Mouse (Mus musculus) frontal cortex, postnatal 25 days (tissue): ENCODE data around the gene Sfxn5.

Experiments used
- DNase-seq, 2 experiments: peaks; one replicate each; pipeline ENCODE4 v3.0.0; 2022; ENCODE audit warnings: low spot score in 2 of 2

Gene Sfxn5

GRCm38 (mm10) chr6:85334251-85334650 is 1.0 kb upstream of the Sfxn5 start:
- no peak for DNase-seq

- DNase-seq: no peak
These were observed 510 bp upstream of the Sfxn5 start for GRCm38 (mm10) chr6:85333732-85334131.

GRCm38 (mm10) chr6:85332351-85332999 is 747 bp downstream of the Sfxn5 start:
- no peak for DNase-seq

- DNase-seq: no peak
These were observed 1.5 kb downstream of the Sfxn5 start for GRCm38 (mm10) chr6:85331736-85332135.

- no peak for DNase-seq
These were observed 1.9 kb downstream of the Sfxn5 start for GRCm38 (mm10) chr6:85331221-85331735.

- no peak for DNase-seq
These were observed 3.5 kb downstream of the Sfxn5 start for GRCm38 (mm10) chr6:85329666-85330185.

- DNase-seq: no peak
These were observed 6.7 kb downstream of the Sfxn5 start for GRCm38 (mm10) chr6:85326564-85326963.

- no peak for DNase-seq
These were observed 8.1 kb downstream of the Sfxn5 start for GRCm38 (mm10) chr6:85325109-85325508.

GRCm38 (mm10) chr6:85320445-85320866 is 12.8 kb downstream of the Sfxn5 start:
- DNase-seq: no peak

- DNase-seq: no peak
These were observed 17.0 kb downstream of the Sfxn5 start for GRCm38 (mm10) chr6:85316211-85316610.

- DNase-seq: no peak
These were observed 19.0 kb downstream of the Sfxn5 start for GRCm38 (mm10) chr6:85314064-85314798.

GRCm38 (mm10) chr6:85307894-85308293 is 25.3 kb downstream of the Sfxn5 start:
- DNase-seq: no peak

GRCm38 (mm10) chr6:85306375-85306774 is 26.8 kb downstream of the Sfxn5 start:
- DNase-seq: no peak

- no peak for DNase-seq
These were observed 27.4 kb downstream of the Sfxn5 start for GRCm38 (mm10) chr6:85305826-85306225.

- DNase-seq: no peak
These were observed 28.3 kb downstream of the Sfxn5 start for GRCm38 (mm10) chr6:85304966-85305365.

GRCm38 (mm10) chr6:85302326-85303055 is 30.7 kb downstream of the Sfxn5 start:
- DNase-seq: peak in 1 of 2 experiments; percentile 40

- DNase-seq: no peak
These were observed 37.6 kb downstream of the Sfxn5 start for GRCm38 (mm10) chr6:85295384-85296167.

- no peak for DNase-seq
These were observed 39.2 kb downstream of the Sfxn5 start for GRCm38 (mm10) chr6:85294004-85294379.

GRCm38 (mm10) chr6:85293255-85294003 is 39.8 kb downstream of the Sfxn5 start:
- DNase-seq: no peak
